Mouse (Mus musculus) heart, adult 2 months (tissue): ENCODE data around the gene Guca2a.

ENCODE experiments used
- CTCF ChIP-seq: fragments of 200-600 bp; IDR thresholded peaks from 2 replicates; pipeline ENCODE4 v1.8.1; 2022; ENCODE audit warnings: antibody characterized with exemption, mild to moderate bottlenecking, moderate library complexity
- EP300 ChIP-seq: fragments of 200-500 bp; IDR thresholded peaks from 2 replicates; pipeline ENCODE4 v1.6.1; 2011; ENCODE audit warnings: low read depth, low read length, control low read depth; ENCODE audit not compliant: insufficient read depth

- TF ChIP-seq CTCF (peak; percentile 16; the same call in 1 of the 2 replicates), EP300 (0 out of 2 replicates have a peak, but pooled peaks have one; percentile 19)
Observed at GRCm38 (mm10) chr4:119634908-119635660, 2.4 kb upstream of the Guca2a start.
